Comparison of ENCODE assay signal across 10 mouse cellular contexts in genomic region chr14:28456372-28457076, GRCm38 (mm10). TPM values are rescaled to one million over a fixed set of nuclear protein-coding genes. Genes with fewer than 3 reads are reported as not detected.
DNase-seq lines count a peak whose midpoint lies in the region; ATAC-seq and TF ChIP-seq lines count a peak whose summit lies in the region.
"Had no signal": no experiment of that assay in that cellular context is flagged by ENCODE, and none has a peak within 500 bp of the region (broad histone marks: within the 10 kb centered on the region; RNA-seq: fewer than 3 reads in every experiment).

No protein-coding gene starts in this region.

- no peaks in the 10 kb centered on the region for H3K36me3 ChIP-seq in heart, postnatal 0 days (replicated peaks; ENCODE audit: control insufficient read depth, insufficient read depth, low read length)
- H3K36me3 ChIP-seq in midbrain, embryonic 11.5 days (ENCODE audit: control insufficient read depth, insufficient read depth, low read length): no peaks in the 10 kb centered on the region
- H3K36me3 ChIP-seq: liver, embryonic 15.5 days had no signal

- peak; percentile 88 to 93 for DNase-seq in adrenal gland, adult (ENCODE audit: inconsistent age in 2 of 2, low spot score in 1 of 2)
- DNase-seq in adrenal gland, postnatal 4 days (ENCODE audit: low spot score in 2 of 2): no peak
- peak; percentile 24 for DNase-seq in testis, postnatal 14 days (ENCODE audit: low spot score)
- no peak for DNase-seq in testis, postnatal 10 days (ENCODE audit: low spot score)
- DNase-seq in heart, postnatal 0 days (ENCODE audit: low spot score): peak; percentile 13
- DNase-seq in ovary, postnatal 14 days (ENCODE audit: low spot score): peak; percentile 13
- no peak for DNase-seq in midbrain, embryonic 11.5 days (ENCODE audit: low spot score, missing footprints)
- no peak for DNase-seq in gastrocnemius, adult 8-10 months (ENCODE audit: low spot score in 2 of 2)
- DNase-seq: gastrocnemius, postnatal 36 days had no signal

- no peak overlapping the region for H3K4me3 ChIP-seq in heart, postnatal 0 days (ENCODE audit: low read depth, low read length)
- no peak overlapping the region for H3K4me3 ChIP-seq in midbrain, embryonic 11.5 days (ENCODE audit: low read depth, low read length)
- H3K4me3 ChIP-seq: liver, embryonic 15.5 days had no signal

- H3K4me2 ChIP-seq in heart, postnatal 0 days (ENCODE audit: low read depth, low read length): no peak overlapping the region
- H3K4me2 ChIP-seq in midbrain, embryonic 11.5 days: no peak overlapping the region
- H3K4me2 ChIP-seq: liver, embryonic 15.5 days had no signal

- ATAC-seq in heart, postnatal 0 days (ENCODE audit: insufficient read depth, low read depth): no peak
- ATAC-seq in midbrain, embryonic 11.5 days (ENCODE audit: low FRiP score): no peak

- WGBS in heart, postnatal 0 days: 72% methylated on average over 7 of the region's 7 CpGs
- 86% methylated on average over 7 of the region's 7 CpGs for WGBS in midbrain, embryonic 11.5 days

- no peaks in the 10 kb centered on the region for H3K27me3 ChIP-seq in heart, postnatal 0 days (ENCODE audit: control insufficient read depth, insufficient read depth, low read length)
- H3K27me3 ChIP-seq in midbrain, embryonic 11.5 days (ENCODE audit: control insufficient read depth, insufficient read depth, low read length): no peaks in the 10 kb centered on the region
- H3K27me3 ChIP-seq: liver, embryonic 15.5 days had no signal

- TF ChIP-seq CTCF in heart, postnatal 0 days (IDR thresholded peaks at IDR 0.05; ENCODE audit: low read depth): no peak

- H3K4me1 ChIP-seq in heart, postnatal 0 days (ENCODE audit: control insufficient read depth, insufficient read depth): no peaks in the 10 kb centered on the region
- H3K4me1 ChIP-seq in midbrain, embryonic 11.5 days (ENCODE audit: control insufficient read depth, insufficient read depth, low read length): peaks cover 13% of the 10 kb centered on the region
- H3K4me1 ChIP-seq: liver, embryonic 15.5 days had no signal

- no peak for TF ChIP-seq EP300 in heart, postnatal 0 days (IDR thresholded peaks at IDR 0.05; ENCODE audit: low read depth)

- H3K9ac ChIP-seq in heart, postnatal 0 days (replicated peaks; ENCODE audit: low read depth, low read length): no peak overlapping the region
- H3K9ac ChIP-seq in midbrain, embryonic 11.5 days (ENCODE audit: low read length): no peak overlapping the region
- H3K9ac ChIP-seq: liver, embryonic 15.5 days had no signal

- H3K9me3 ChIP-seq in heart, postnatal 0 days (replicated peaks; ENCODE audit: control insufficient read depth, low read length): no peaks in the 10 kb centered on the region
- no peaks in the 10 kb centered on the region for H3K9me3 ChIP-seq in midbrain, embryonic 11.5 days (ENCODE audit: control insufficient read depth, low read length)
- H3K9me3 ChIP-seq: liver, embryonic 15.5 days had no signal

- no peak overlapping the region for H3K27ac ChIP-seq in heart, postnatal 0 days (ENCODE audit: low read depth)
- no peak overlapping the region for H3K27ac ChIP-seq in midbrain, embryonic 11.5 days (ENCODE audit: low read depth, low read length)
- H3K27ac ChIP-seq: liver, embryonic 15.5 days had no signal

RNA-seq across cellular contexts. Expression of gene Wnt5a, which starts 48.0 kb away (rescaled TPM):
- total RNA-seq in adrenal gland, postnatal 4 days (2021): 10 to 100 TPM; 34.0 to 42.9 TPM
- 3.3 and 4.2 TPM in 2 replicates for total RNA-seq in heart, postnatal 0 days (2014; rRNA removed; ENCODE audit: low replicate concordance)
- polyA plus RNA-seq in heart, postnatal 0 days (2015; fragmentation: Nextera tagmentation; extraction: Ambion mirVana): 3.9 and 4.3 TPM in 2 replicates
- polyA plus RNA-seq in midbrain, embryonic 11.5 days (2014; fragmentation: Nextera tagmentation; extraction: Ambion mirVana): 27.8 and 31.3 TPM in 2 replicates
- total RNA-seq in gastrocnemius, adult 8-10 months (2022): 1 to 10 TPM; 3.1 to 6.0 (median 4.2) TPM

Comparison
In these comparisons a context has a peak if more than half of its experiments do, and no peak if none do; other contexts are left out.
1. DNase-seq: peak in adrenal gland, adult (2 of 2), testis, postnatal 14 days (single experiment), heart, postnatal 0 days (single experiment) and ovary, postnatal 14 days (single experiment); none in adrenal gland, postnatal 4 days (0 of 2), testis, postnatal 10 days (single experiment), midbrain, embryonic 11.5 days (single experiment) and gastrocnemius, adult 8-10 months (0 of 2).